In genomic region chr4:47332812-47333343, GRCm38 (mm10) we compare ENCODE assay signal across 17 mouse cellular contexts.
"Had no signal": no experiment of that assay in that cellular context is flagged by ENCODE, and none has a peak within 500 bp of the region (broad histone marks: within the 10 kb centered on the region; RNA-seq: fewer than 3 reads in every experiment).

No protein-coding gene starts in this region.

- H3K27me3 ChIP-seq: midbrain, embryonic 12.5 days; neural tube, embryonic 13.5 days; neural tube, embryonic 15.5 days had no signal

- H3K27ac ChIP-seq: midbrain, embryonic 10.5 days; midbrain, embryonic 12.5 days; neural tube, embryonic 13.5 days; neural tube, embryonic 15.5 days had no signal

- H3K4me1 ChIP-seq: midbrain, embryonic 10.5 days; midbrain, embryonic 12.5 days; neural tube, embryonic 13.5 days; neural tube, embryonic 15.5 days had no signal

- H3K4me3 ChIP-seq: midbrain, embryonic 10.5 days; midbrain, embryonic 12.5 days; myocyte; neural tube, embryonic 13.5 days; neural tube, embryonic 15.5 days had no signal

- H3K4me2 ChIP-seq: lung, embryonic 14.5 days; midbrain, embryonic 12.5 days; neural tube, embryonic 13.5 days; neural tube, embryonic 15.5 days had no signal

- ATAC-seq: midbrain, embryonic 16.5 days had no signal

- H3K9ac ChIP-seq: lung, embryonic 14.5 days; midbrain, embryonic 12.5 days; neural tube, embryonic 13.5 days; neural tube, embryonic 15.5 days had no signal

- DNase-seq: lung, embryonic 14.5 days; lung, postnatal 10 days; lung, postnatal 4 days; midbrain, embryonic 14.5 days; retina, postnatal 1 day; right cerebral cortex, adult 18-20 months; right cerebral cortex, postnatal 25 days; right cerebral cortex, postnatal 4 days; spleen, adult 18-20 months; thymus, postnatal 14 days; thymus, postnatal 36 days had no signal

- H3K36me3 ChIP-seq: midbrain, embryonic 10.5 days; midbrain, embryonic 12.5 days; neural tube, embryonic 13.5 days; neural tube, embryonic 15.5 days had no signal

- H3K9me3 ChIP-seq: midbrain, embryonic 10.5 days; midbrain, embryonic 12.5 days; neural tube, embryonic 13.5 days; neural tube, embryonic 15.5 days had no signal
